Mouse (Mus musculus) ES-Bruce4 (cell line): ENCODE data around the gene Rex1bd.

Experiments
- CTCF ChIP-seq: IDR thresholded peaks from one replicate; pipeline ENCODE4 v1.8.1; 2011; ENCODE audit warnings: low read depth, low read length
- POLR2A ChIP-seq: IDR thresholded peaks from one replicate; pipeline ENCODE4 v1.8.1; 2011; ENCODE audit warnings: low read length; ENCODE audit not compliant: insufficient read depth

- TF ChIP-seq POLR2A (no peak), CTCF (no peak)
Measured at GRCm38 (mm10) chr8:70513441-70513840, 6.9 kb upstream of the Rex1bd start.
